Mouse (Mus musculus) kidney, embryonic 15.5 days (tissue): ENCODE results near the gene Rab11fip4. TPM values are rescaled to one million over a fixed set of nuclear protein-coding genes. Genes with fewer than 3 reads are reported as not detected.

Experiments used
- ATAC-seq: fragments of 200-750 bp; cut with Nextera tagmentation; replicated peaks from 2 replicates; pipeline ENCODE4 v1.8.0; 2017; ENCODE audit warnings: moderate TSS enrichment; ENCODE audit not compliant: low FRiP score
- H3K27ac ChIP-seq: fragments of 300-500 bp; sonication (generic); 2 replicates; pipeline ENCODE4 v1.5.1; 2015; ENCODE audit warnings: mild to moderate bottlenecking, inconsistent platforms
- H3K27me3 ChIP-seq: fragments of 300-500 bp; sonication (generic); 2 replicates; pipeline ENCODE4 v1.6.1; 2015; ENCODE audit warnings: inconsistent platforms
- H3K36me3 ChIP-seq: fragments of 300-500 bp; sonication (generic); 2 replicates; pipeline ENCODE4 v1.6.1; 2015; ENCODE audit warnings: inconsistent platforms
- H3K4me1 ChIP-seq: fragments of 300-500 bp; sonication (generic); 2 replicates; pipeline ENCODE4 v1.6.1; 2015; ENCODE audit warnings: inconsistent platforms
- H3K4me2 ChIP-seq: fragments of 300-500 bp; sonication (generic); 2 replicates; pipeline ENCODE4 v1.6.1; 2015; ENCODE audit warnings: moderate library complexity, mild to moderate bottlenecking, inconsistent platforms
- H3K4me3 ChIP-seq: fragments of 300-500 bp; sonication (generic); replicated peaks from 2 replicates; pipeline ENCODE4 v1.5.1; 2015; ENCODE audit warnings: mild to moderate bottlenecking, inconsistent platforms
- H3K9ac ChIP-seq: fragments of 300-500 bp; sonication (generic); 2 replicates; pipeline ENCODE4 v1.6.1; 2015; ENCODE audit warnings: mild to moderate bottlenecking, inconsistent platforms
- H3K9me3 ChIP-seq: fragments of 300-500 bp; sonication (generic); replicated peaks from 2 replicates; pipeline ENCODE4 v1.6.1; 2016; ENCODE audit warnings: inconsistent platforms
- WGBS: fragments of 180-500 bp; shearing (Covaris S2); methylation state at CpG from one replicate; pipeline ENCODE4 v1.1.7; 2015; ENCODE audit warnings: mixed read lengths; 5-methylcytosine and 5-hydroxymethylcytosine counted together
- polyA plus RNA-seq: library from polyadenylated mRNA; unstranded; fragments of >200 nt; fragmentation: Nextera tagmentation; extraction: Ambion mirVana; gene quantifications from 2 replicates; pipeline ENCODE4 v1.2.1, GENCODE M21; 2015

Rab11fip4 gene
- polyA plus RNA-seq, 1 experiment from 2014 or later, result 9.6 TPM

- Histone ChIP-seq H3K9ac (no peak overlapping the region), H3K9me3 (no peaks in the 10 kb centered on the region), H3K27me3 (peaks cover 4% of the 10 kb centered on the region; the same call in 1 of the 2 replicates), H3K4me3 (no peak overlapping the region), H3K4me1 (peaks cover 54% of the 10 kb centered on the region), H3K4me2 (no peak overlapping the region), H3K36me3 (no peaks in the 10 kb centered on the region), H3K27ac (no peak overlapping the region)
- 80% methylated on average over 7 of the region's 7 CpGs for whole genome bisulfite sequencing
- ATAC-seq, result no peak
These were observed 126.8 kb downstream of the Rab11fip4 start for GRCm38 (mm10) chr11:79717801-79718200.

- no peak for ATAC-seq
- peaks cover 50% of the 10 kb centered on the region for H3K4me1 ChIP-seq
- H3K9ac ChIP-seq, result no peak overlapping the region
- 0 out of 2 replicates have a peak, but pooled peaks cover 3% of the 10 kb centered on the region for H3K27me3 ChIP-seq
- WGBS, result 72% methylated on average over 6 of the region's 6 CpGs
- H3K36me3 ChIP-seq, result no peaks in the 10 kb centered on the region
- no peak overlapping the region for H3K27ac ChIP-seq
- no peak overlapping the region for H3K4me3 ChIP-seq
- H3K4me2 ChIP-seq, result no peak overlapping the region
- no peaks in the 10 kb centered on the region for H3K9me3 ChIP-seq
These were observed 127.2 kb downstream of the Rab11fip4 start for GRCm38 (mm10) chr11:79718202-79718601.

- no peaks in the 10 kb centered on the region for H3K36me3 ChIP-seq
- WGBS, result 76% methylated on average over 8 of the region's 8 CpGs
- H3K9ac ChIP-seq, result no peak overlapping the region
- ATAC-seq, result no peak
- no peaks in the 10 kb centered on the region for H3K9me3 ChIP-seq
- H3K27ac ChIP-seq, result no peak overlapping the region
- H3K4me1 ChIP-seq, result peaks cover 44% of the 10 kb centered on the region
- no peak overlapping the region for H3K4me2 ChIP-seq
- no peaks in the 10 kb centered on the region for H3K27me3 ChIP-seq
- no peak overlapping the region for H3K4me3 ChIP-seq
These were observed 127.9 kb downstream of the Rab11fip4 start for GRCm38 (mm10) chr11:79718829-79719346.

DNA sequence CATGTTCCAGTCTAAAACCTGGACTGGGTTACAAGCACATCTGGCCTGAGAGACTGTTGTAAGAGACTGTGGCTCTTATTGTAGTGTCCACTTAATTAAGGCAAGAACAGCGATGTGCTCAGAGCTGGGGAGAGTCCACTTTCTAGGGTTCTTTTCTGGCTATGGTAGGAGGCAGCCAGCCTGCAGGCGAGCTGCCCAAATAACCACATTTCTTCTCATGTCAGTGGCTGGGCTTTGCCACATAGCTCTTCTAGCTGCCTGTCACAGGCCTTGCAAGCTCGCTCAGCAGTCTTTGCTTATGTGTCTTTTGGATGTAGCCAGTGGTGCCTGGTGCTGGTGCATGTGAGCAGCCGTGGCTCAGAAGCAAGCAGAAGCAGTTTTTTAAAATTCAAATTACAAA is 129.7 kb downstream of the Rab11fip4 start:
- H3K27ac ChIP-seq, result no peak overlapping the region
- no peak overlapping the region for H3K9ac ChIP-seq
- 79% methylated on average over 4 of the region's 4 CpGs for WGBS
- no peaks in the 10 kb centered on the region for H3K27me3 ChIP-seq
- no peak overlapping the region for H3K4me2 ChIP-seq
- H3K4me3 ChIP-seq, result no peak overlapping the region
- no peak for ATAC-seq
- no peaks in the 10 kb centered on the region for H3K9me3 ChIP-seq
- H3K36me3 ChIP-seq, result no peaks in the 10 kb centered on the region
- H3K4me1 ChIP-seq, result peaks cover 32% of the 10 kb centered on the region

DNA sequence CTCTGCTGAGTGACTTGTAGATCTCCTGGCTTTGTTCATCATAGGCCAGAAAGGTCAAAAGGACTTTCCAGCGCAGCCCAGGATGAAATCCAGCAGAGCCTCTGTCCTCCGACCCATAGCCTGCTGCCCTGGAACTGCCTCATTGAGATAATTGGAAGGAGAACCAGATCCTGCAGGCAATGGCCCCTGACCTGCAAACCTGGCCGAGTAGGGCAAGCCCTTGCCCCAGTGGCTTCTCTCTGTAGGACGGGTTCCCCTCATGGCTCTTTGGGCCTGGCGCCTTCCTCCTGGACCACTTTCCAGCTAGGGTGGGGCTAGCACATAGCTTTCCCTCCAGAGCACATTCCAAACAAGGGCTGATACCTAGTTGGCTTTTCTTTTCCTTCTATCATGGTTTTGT is 131.8 kb downstream of the Rab11fip4 start:
- Histone ChIP-seq H3K9me3 (no peaks in the 10 kb centered on the region), H3K27me3 (no peaks in the 10 kb centered on the region), H3K27ac (no peak overlapping the region), H3K4me2 (no peak overlapping the region), H3K4me3 (no peak overlapping the region), H3K36me3 (0 out of 2 replicates have a peak, but pooled peaks cover 4% of the 10 kb centered on the region), H3K9ac (no peak overlapping the region), H3K4me1 (peaks cover 16% of the 10 kb centered on the region; the same call in 1 of the 2 replicates)
- no peak for ATAC-seq
- WGBS, result 76% methylated on average over 5 of the region's 5 CpGs

DNA sequence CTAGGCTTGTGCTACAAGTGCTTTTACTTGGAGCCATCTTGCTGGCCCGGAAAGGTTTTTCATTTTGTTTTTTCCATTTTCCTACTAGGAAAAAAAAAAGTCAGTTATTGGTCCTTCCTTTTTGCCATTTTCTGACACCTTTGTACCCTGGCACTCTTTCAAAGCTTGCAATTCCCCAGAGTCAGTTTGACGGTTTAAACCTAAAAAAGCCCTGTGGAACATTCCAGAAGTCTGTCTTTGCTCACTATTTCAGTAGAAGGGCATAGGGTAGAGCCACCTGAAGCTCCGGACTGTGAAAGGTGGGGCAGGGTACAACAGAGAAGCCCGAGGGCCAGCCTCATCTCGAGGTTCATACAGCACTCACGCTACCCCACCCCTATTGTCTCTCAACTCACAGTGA is 134.0 kb downstream of the Rab11fip4 start:
- 89% methylated on average over 6 of the region's 6 CpGs for WGBS
- Histone ChIP-seq H3K27me3 (no peaks in the 10 kb centered on the region), H3K4me3 (no peak overlapping the region), H3K4me1 (0 out of 2 replicates have a peak, but pooled peaks cover 9% of the 10 kb centered on the region), H3K27ac (no peak overlapping the region), H3K9me3 (no peaks in the 10 kb centered on the region), H3K36me3 (0 out of 2 replicates have a peak, but pooled peaks cover 6% of the 10 kb centered on the region), H3K4me2 (no peak overlapping the region), H3K9ac (no peak overlapping the region)
- no peak for ATAC-seq

DNA sequence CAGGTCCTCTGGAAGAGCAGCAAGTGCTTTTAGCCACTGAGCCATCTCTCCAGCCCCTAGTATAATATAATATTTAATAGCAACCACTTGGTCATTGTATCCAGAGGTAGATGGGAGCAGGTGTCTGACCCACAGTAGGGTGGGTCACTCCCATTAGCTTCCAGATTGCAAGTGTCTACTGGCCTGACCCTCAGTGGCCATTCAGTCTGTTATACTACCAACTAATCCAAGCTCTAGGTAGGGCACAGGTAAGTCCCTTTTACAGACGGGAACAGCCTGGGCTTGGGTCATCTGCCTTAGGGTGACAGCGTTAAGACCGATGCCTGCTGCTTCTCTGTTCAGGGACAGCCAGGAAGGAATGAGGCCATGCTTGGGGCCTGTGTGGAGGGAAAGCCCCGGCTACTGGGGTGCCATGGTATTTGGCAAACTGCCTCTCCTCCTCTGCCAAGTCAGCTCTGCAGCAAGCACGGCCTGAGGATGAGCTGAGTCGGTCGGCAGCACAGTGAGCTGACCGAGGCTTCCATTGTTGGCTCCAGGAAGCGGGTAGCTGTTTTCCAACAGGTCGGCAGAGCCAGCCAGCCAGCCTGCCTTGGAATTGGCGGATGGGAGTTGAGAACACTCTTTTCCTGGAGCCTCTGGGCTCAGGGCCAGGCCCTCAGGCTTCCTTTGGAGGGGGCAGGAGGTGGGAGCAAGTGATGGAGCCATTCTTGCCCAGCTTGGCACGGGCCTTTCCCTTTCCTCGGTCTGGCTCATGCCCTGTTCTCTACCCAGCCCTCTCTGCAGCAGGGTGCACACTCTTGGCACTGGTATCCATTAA is 138.4 kb downstream of the Rab11fip4 start:
- Histone ChIP-seq H3K27me3 (no peaks in the 10 kb centered on the region), H3K36me3 (peaks cover 15% of the 10 kb centered on the region; the same call in 1 of the 2 replicates), H3K27ac (peak overlapping the region; percentile 71), H3K4me1 (0 out of 2 replicates have a peak, but pooled peaks cover 3% of the 10 kb centered on the region), H3K9me3 (0 out of 2 replicates have a peak, but pooled peaks cover 3% of the 10 kb centered on the region), H3K4me3 (no peak overlapping the region), H3K4me2 (no peak overlapping the region), H3K9ac (no peak overlapping the region)
- WGBS, result 80% methylated on average over 13 of the region's 13 CpGs
- no peak for ATAC-seq

DNA sequence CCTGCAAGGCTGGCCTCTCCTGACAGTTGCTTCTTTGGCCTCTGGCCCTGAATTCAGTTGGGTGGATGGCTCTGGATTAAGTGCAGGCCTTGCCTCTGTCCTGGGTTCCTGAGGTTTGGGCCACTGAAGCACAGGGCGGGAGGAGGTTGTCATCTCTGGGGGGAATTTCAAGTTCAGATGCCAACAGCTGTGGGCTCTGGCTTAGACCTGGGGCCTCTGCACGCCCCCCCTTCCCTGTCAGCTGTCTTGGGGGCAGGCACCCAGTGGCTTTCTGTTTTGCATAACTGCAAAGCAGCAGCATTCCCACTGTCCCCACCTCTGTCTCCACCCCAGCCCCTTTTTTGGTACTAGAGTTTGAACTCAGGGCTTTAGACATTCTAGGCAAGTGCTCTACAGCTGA is 139.4 kb downstream of the Rab11fip4 start:
- ATAC-seq, result no peak
- no peak overlapping the region for H3K4me3 ChIP-seq
- 83% methylated on average over 2 of the region's 2 CpGs for WGBS

DNA sequence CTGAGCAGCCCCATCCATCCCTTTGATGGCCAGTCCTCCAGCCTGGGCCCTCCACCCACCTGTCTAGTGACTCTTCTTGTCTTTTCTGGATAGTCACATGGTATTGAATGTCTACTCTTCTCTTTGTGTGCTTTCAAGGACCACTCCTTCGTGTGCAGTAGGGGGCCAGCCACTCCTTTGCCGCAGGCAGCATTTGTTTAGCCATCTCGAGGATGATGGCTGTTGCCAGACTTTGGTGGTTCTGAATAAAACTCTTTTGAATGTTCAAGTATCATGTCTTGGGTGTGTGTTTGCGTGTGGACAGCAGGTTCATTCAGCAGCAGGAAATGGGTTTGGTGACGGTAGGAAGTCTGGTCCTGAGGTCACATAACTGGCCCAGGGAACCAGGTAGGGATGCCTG is 140.5 kb downstream of the Rab11fip4 start:
- no peak overlapping the region for H3K27ac ChIP-seq
- H3K9ac ChIP-seq, result no peak overlapping the region
- WGBS, result 88% methylated on average over 5 of the region's 5 CpGs
- H3K9me3 ChIP-seq, result 0 out of 2 replicates have a peak, but pooled peaks cover 3% of the 10 kb centered on the region
- peaks cover 15% of the 10 kb centered on the region; the same call in 1 of the 2 replicates for H3K36me3 ChIP-seq
- peaks cover 8% of the 10 kb centered on the region for H3K4me1 ChIP-seq
- no peak overlapping the region for H3K4me2 ChIP-seq
- ATAC-seq, result no peak
- no peak overlapping the region for H3K4me3 ChIP-seq
- no peaks in the 10 kb centered on the region for H3K27me3 ChIP-seq

More for the DNA sequence above, 139.4 kb downstream of the Rab11fip4 start:
- Histone ChIP-seq H3K36me3 (peaks cover 15% of the 10 kb centered on the region; the same call in 1 of the 2 replicates), H3K4me1 (0 out of 2 replicates have a peak, but pooled peaks cover 3% of the 10 kb centered on the region), H3K9ac (0 out of 2 replicates have a peak overlapping the region, but pooled peaks have one; percentile 2), H3K9me3 (0 out of 2 replicates have a peak, but pooled peaks cover 3% of the 10 kb centered on the region), H3K27me3 (no peaks in the 10 kb centered on the region), H3K27ac (0 out of 2 replicates have a peak overlapping the region, but pooled peaks have one; percentile 71), H3K4me2 (no peak overlapping the region)

DNA sequence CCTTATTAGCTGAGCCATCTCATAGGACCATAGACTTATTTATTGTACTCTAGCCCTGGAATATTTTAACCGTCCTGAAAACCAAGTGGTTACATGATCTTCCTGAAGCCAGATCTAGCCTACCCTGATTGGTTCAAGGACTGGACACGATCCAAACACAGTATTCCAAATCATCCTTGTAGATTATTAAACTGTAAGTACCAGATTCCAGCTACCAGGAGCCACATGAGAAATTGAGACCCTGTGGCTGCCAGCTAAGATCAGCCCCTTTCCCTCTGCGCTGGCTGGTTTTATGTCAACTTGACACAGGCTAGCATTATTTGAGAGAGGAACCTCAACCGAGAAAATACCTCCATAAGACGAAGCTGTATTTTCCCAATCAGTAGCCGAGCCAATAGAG is 142.0 kb downstream of the Rab11fip4 start:
- H3K27ac ChIP-seq, result no peak overlapping the region
- 0 out of 2 replicates have a peak, but pooled peaks cover 3% of the 10 kb centered on the region for H3K9me3 ChIP-seq
- no peak for ATAC-seq
- H3K4me2 ChIP-seq, result no peak overlapping the region
- peaks cover 11% of the 10 kb centered on the region; the same call in 1 of the 2 replicates for H3K36me3 ChIP-seq
- no peak overlapping the region for H3K4me3 ChIP-seq
- H3K4me1 ChIP-seq, result peaks cover 23% of the 10 kb centered on the region
- 79% methylated on average over 6 of the region's 6 CpGs for WGBS
- H3K27me3 ChIP-seq, result no peaks in the 10 kb centered on the region
- no peak overlapping the region for H3K9ac ChIP-seq

DNA sequence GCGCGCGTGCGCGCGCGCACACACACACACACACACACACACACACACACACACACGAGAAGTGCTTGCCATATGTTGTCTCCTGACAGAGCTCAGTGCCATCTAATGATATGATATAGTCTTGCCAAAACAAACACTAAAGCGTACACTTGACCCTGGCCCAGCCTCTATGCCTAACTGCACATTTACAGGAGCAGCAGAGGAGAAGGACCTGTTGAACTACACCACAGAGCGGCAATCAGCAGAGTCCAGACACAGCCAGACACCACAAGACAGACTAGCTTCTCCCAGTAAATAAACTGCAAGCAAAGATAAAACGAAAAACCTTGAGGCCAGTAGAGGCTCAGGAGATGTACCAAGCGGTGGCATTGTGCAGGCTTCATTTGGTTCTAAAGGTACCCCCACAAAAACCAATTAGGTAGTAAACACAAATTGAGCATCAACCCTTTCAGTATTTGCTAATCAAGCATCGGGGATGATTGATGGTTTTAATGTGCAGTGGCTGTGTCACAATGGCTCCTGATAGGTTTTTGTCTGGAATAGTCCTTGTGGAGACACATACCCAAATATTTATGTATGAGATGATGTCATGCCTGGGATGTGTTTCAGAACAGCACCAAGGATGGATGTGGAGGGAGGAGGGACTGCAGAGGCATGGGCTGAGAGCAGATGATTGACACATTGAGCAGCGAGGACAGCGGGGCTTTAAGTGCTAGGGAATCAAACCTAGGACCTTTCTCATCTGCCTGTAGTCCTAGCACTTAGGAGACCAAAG is 145.4 kb downstream of the Rab11fip4 start:
- 0 out of 2 replicates have a peak, but pooled peaks cover 3% of the 10 kb centered on the region for H3K9me3 ChIP-seq
- peaks cover 3% of the 10 kb centered on the region; the same call in 1 of the 2 replicates for H3K36me3 ChIP-seq
- H3K27me3 ChIP-seq, result no peaks in the 10 kb centered on the region
- 74% methylated on average over 15 of the region's 15 CpGs for WGBS
- no peak overlapping the region for H3K9ac ChIP-seq
- H3K4me2 ChIP-seq, result no peak overlapping the region
- H3K4me3 ChIP-seq, result no peak overlapping the region
- peak overlapping the region; percentile 6 for H3K27ac ChIP-seq
- peaks cover 41% of the 10 kb centered on the region for H3K4me1 ChIP-seq
- no peak for ATAC-seq
